Mouse (Mus musculus) hindbrain, postnatal 0 days (tissue): ENCODE data around the gene Chaf1b. TPM values are rescaled to one million over a fixed set of nuclear protein-coding genes. Genes with fewer than 3 reads are reported as not detected.
A peak's percentile ranks its signal among the peaks of the same experiment; 100 is the strongest.

Experiments
- ATAC-seq: fragments of 200-750 bp; cut with Nextera tagmentation; 2 replicates; pipeline ENCODE4 v1.8.0; 2017; ENCODE audit warnings: mild to moderate bottlenecking, moderate TSS enrichment, moderate library complexity
- DNase-seq: peaks from one replicate; pipeline ENCODE4 v3.0.0-alpha.2; 2015; ENCODE audit warnings: low spot score
- H3K27ac ChIP-seq: fragments of 300-500 bp; sonication (generic); 2 replicates; pipeline ENCODE4 v1.5.1; 2014; ENCODE audit warnings: mild to moderate bottlenecking
- H3K27me3 ChIP-seq: fragments of 300-500 bp; sonication (generic); 2 replicates; pipeline ENCODE4 v1.6.1; 2014; ENCODE audit warnings: low read length, mixed read lengths; ENCODE audit not compliant: insufficient read depth
- H3K36me3 ChIP-seq: fragments of 300-500 bp; sonication (generic); 2 replicates; pipeline ENCODE4 v1.6.1; 2014; ENCODE audit warnings: low read length, mixed read lengths; ENCODE audit not compliant: insufficient read depth
- H3K4me1 ChIP-seq: fragments of 300-500 bp; sonication (generic); 2 replicates; pipeline ENCODE4 v1.6.1; 2014; ENCODE audit warnings: antibody characterized with exemption, low read length, mixed read lengths; ENCODE audit not compliant: insufficient read depth
- H3K4me2 ChIP-seq: fragments of 300-500 bp; sonication (generic); 2 replicates; pipeline ENCODE4 v1.6.1; 2014; ENCODE audit warnings: low read depth, mild to moderate bottlenecking, low read length, moderate library complexity, mixed read lengths
- H3K4me3 ChIP-seq: fragments of 300-500 bp; sonication (generic); 2 replicates; pipeline ENCODE4 v1.5.1; 2014; ENCODE audit warnings: low read length
- H3K9ac ChIP-seq: fragments of 300-500 bp; sonication (generic); replicated peaks from 2 replicates; pipeline ENCODE4 v1.6.1; 2014; ENCODE audit warnings: mild to moderate bottlenecking, low read length, moderate library complexity, mixed read lengths
- H3K9me3 ChIP-seq: fragments of 300-500 bp; sonication (generic); 2 replicates; pipeline ENCODE4 v1.6.1; 2016; ENCODE audit warnings: low read length, mixed read lengths
- CTCF ChIP-seq: IDR thresholded peaks from 2 replicates; pipeline ENCODE4 v1.5.1; 2016; ENCODE audit warnings: antibody characterized with exemption, control low read depth, low read depth
- WGBS: fragments of 180-500 bp; shearing (Covaris S2); extraction: QIAGEN DNeasy Blood & Tissue Kit; methylation state at CpG from one replicate; pipeline ENCODE4 v1.1.7; 2014; 5-methylcytosine and 5-hydroxymethylcytosine counted together
- polyA plus RNA-seq: library from polyadenylated mRNA; unstranded; fragments of >200 nt; fragmentation: Nextera tagmentation; extraction: Ambion mirVana; gene quantifications from 2 replicates; pipeline ENCODE4 v1.2.1, GENCODE M21; 2015
- total RNA-seq: library from RNA; depleted of rRNA; stranded (reverse); fragments of >200 nt; gene quantifications from 2 replicates; pipeline ENCODE4 v1.2.3, GENCODE M21; 2014

The Chaf1b gene
- total and polyA plus RNA-seq, 2 experiments from 2014 or later, result 9.3 to 18.7 TPM

DNA sequence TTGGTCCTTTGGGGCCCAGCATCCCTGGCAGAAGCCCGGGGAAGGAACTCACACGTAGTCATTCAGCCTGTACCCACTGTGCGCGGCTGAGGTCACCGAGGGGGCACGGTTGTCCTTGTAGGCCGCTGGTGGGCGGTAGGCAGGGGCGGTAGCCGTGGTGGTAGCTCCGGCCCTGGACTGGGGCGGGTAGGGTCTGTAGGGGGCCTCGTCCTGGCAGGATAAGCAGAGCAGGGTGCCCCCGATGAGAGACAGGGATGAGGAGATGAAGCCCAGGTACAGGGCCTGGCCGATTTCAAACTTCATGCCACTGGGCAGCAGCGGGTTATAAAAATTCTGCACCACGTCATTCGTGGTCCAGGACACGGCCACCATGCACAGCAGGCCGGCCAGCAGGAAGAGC is 35.5 kb downstream of the Chaf1b start:
- no peaks in the 10 kb centered on the region for H3K9me3 ChIP-seq
- 68% methylated on average over 20 of the region's 20 CpGs for WGBS
- H3K27ac ChIP-seq, result no peak overlapping the region
- H3K4me2 ChIP-seq, result no peak overlapping the region
- DNase-seq, result no peak
- H3K9ac ChIP-seq, result no peak overlapping the region
- no peaks in the 10 kb centered on the region for H3K27me3 ChIP-seq
- H3K4me3 ChIP-seq, result no peak overlapping the region
- TF ChIP-seq CTCF, result no peak
- H3K36me3 ChIP-seq, result no peaks in the 10 kb centered on the region
- H3K4me1 ChIP-seq, result no peaks in the 10 kb centered on the region
- peak; percentile 18; the same call in 1 of the 2 replicates for ATAC-seq

DNA sequence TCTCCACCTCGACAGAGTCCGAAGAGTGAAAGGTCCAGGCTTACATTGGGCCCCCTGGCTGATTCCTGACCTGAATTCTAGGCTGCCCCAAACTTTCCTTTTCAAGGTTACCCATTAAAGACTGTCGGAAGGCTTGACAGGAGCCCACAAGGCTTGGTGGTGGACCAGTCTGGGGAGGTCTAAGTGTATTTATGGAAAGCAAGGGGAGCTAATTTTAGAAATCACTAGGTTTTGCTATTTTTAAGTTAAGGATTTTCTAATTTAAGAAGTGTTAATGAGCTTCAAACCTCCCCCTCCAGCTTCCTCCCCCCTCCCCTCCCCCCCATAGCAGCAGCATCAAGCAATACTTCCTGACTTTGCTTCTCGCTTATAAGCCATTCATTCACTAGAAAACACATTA is 37.0 kb downstream of the Chaf1b start:
- no peak for ATAC-seq
- DNase-seq, result no peak
- Histone ChIP-seq H3K4me3 (no peak overlapping the region), H3K36me3 (no peaks in the 10 kb centered on the region), H3K4me1 (no peaks in the 10 kb centered on the region), H3K9ac (no peak overlapping the region), H3K27ac (no peak overlapping the region), H3K27me3 (no peaks in the 10 kb centered on the region), H3K9me3 (no peaks in the 10 kb centered on the region), H3K4me2 (no peak overlapping the region)
- TF ChIP-seq CTCF, result no peak
- WGBS, result 80% methylated on average over 4 of the region's 4 CpGs

DNA sequence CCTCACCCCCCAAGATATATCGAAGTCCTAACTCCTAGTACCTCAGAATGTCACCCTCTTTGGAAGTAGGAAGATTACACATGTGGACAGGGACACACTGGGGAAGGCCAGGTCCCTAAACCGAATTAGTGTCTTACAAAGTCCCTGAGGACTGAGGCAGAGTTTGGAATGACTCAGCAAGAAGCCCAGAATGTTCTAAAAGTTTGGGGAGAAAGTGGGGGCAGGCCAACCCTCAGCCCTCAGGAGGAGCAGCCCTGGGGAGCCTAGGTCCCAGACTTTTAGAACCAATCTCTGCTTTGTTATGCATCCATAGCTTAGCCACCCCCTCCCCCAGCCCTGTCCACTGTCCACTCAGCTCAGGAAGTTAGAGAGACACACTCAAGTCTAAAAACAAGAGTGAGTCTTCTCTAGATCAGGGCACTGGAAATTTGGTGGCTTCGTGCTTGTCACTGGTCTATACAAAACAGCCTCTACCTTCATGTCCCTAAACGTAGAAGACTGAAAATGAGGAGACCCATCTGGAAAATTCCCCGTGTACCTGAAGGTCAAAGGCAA is 39.2 kb downstream of the Chaf1b start:
- WGBS, result 87% methylated on average over 5 of the region's 5 CpGs

DNA sequence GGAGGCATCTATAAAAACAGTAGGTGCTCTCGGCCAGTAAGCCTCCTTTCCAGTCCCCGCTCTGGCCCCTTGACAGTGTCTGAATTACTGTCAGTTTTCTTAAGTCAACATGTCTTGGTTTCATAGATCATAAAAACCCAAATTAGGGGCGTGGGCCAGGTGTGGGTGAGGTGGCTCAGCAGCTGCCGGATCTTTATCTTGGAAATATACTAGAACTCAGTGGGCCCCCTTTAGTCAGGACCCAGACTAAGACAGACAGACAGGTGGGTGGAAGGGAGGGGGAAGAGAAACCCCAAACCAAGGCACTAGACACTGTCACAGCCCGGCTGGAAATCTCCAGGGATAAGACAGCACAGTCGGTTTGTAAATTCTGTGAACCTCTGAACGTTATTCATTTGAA is 40.1 kb downstream of the Chaf1b start:
- Histone ChIP-seq H3K27me3 (no peaks in the 10 kb centered on the region), H3K4me2 (no peak overlapping the region), H3K27ac (no peak overlapping the region), H3K9ac (no peak overlapping the region), H3K9me3 (no peaks in the 10 kb centered on the region), H3K36me3 (no peaks in the 10 kb centered on the region), H3K4me1 (no peaks in the 10 kb centered on the region), H3K4me3 (no peak overlapping the region)
- ATAC-seq (no peak), DNase-seq (no peak)
- no peak for TF ChIP-seq CTCF
- WGBS, result 78% methylated on average over 7 of the region's 7 CpGs

More for the DNA sequence above, 39.2 kb downstream of the Chaf1b start:
- Histone ChIP-seq H3K27me3 (no peaks in the 10 kb centered on the region), H3K4me3 (no peak overlapping the region), H3K9ac (no peak overlapping the region), H3K27ac (no peak overlapping the region), H3K9me3 (no peaks in the 10 kb centered on the region), H3K4me2 (no peak overlapping the region), H3K36me3 (no peaks in the 10 kb centered on the region), H3K4me1 (no peaks in the 10 kb centered on the region)
- no peak for TF ChIP-seq CTCF
- ATAC-seq (no peak), DNase-seq (no peak)

DNA sequence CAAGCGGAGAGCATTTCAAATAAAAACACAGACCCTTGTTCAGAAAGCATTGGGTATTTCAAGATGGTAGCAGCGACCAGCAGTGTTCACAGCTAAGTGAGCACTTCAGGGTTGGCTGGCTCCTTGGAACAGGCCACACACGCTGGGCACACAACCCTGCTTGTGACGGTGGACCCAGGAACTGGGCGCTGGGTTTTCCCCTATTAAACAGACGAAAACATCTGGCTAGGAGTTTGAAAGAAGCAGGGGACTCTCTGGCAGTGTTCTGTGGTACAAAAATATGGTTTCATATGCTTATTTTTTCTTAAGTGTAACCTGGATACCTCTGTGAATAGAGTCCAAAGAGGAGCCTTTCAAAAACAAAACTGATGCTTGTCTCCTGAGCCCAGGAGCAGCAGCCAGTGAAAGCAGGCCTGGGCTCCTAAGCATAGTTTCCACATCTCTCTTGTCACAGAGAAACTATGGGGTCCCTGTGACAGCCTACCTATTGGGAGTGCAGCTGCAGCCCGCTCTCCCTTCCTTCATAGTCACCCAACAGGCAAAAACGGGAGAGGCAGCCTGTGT is 42.1 kb downstream of the Chaf1b start:
- H3K9ac ChIP-seq, result no peak overlapping the region
- no peaks in the 10 kb centered on the region for H3K9me3 ChIP-seq
- H3K4me3 ChIP-seq, result no peak overlapping the region
- TF ChIP-seq CTCF, result no peak
- ATAC-seq (no peak), DNase-seq (no peak)
- no peaks in the 10 kb centered on the region for H3K27me3 ChIP-seq
- H3K36me3 ChIP-seq, result no peaks in the 10 kb centered on the region
- no peaks in the 10 kb centered on the region for H3K4me1 ChIP-seq
- 73% methylated on average over 8 of the region's 8 CpGs for WGBS
- no peak overlapping the region for H3K27ac ChIP-seq
- no peak overlapping the region for H3K4me2 ChIP-seq

DNA sequence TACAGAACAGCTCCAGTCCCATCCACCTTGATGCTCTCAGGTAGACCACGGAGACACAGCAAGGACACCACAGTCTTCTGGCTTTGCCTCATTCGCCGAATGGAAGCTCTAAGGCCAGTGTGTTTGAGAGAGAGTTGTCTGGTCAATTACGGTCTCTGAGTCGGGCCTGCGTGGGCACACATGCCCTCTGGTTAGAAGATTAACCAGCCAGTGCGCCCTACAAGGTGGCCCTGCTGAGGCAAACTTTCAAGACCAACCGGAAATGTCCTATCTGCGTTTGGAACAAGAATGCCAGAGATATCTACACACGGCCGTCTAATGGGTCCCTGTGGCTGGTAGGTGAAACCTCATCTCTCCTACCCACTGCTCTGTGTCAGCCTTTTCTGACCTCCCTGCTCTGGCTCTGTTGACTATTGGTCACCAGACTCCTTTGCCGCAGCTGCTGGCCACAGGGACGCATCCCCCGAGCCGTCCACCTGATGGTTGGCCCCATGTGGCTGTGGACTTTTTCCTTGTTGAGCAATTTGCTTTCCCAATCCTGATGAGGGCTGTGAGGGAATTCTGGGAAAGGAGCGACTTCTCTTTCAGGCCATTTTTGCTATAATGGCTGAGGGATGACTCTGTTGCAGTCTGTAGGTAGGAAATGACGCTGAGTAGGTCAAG is 45.8 kb downstream of the Chaf1b start:
- no peak overlapping the region for H3K27ac ChIP-seq
- no peak overlapping the region for H3K4me3 ChIP-seq
- H3K9me3 ChIP-seq, result no peaks in the 10 kb centered on the region
- no peak for TF ChIP-seq CTCF
- DNase-seq (no peak), ATAC-seq (no peak)
- H3K9ac ChIP-seq, result no peak overlapping the region
- 93% methylated on average over 17 of the region's 17 CpGs for WGBS
- H3K36me3 ChIP-seq, result no peaks in the 10 kb centered on the region
- no peak overlapping the region for H3K4me2 ChIP-seq
- no peaks in the 10 kb centered on the region for H3K27me3 ChIP-seq
- H3K4me1 ChIP-seq, result no peaks in the 10 kb centered on the region
